Mouse (Mus musculus): Measurements from ENCODE around the gene Aff3. TPM values are rescaled to one million over a fixed set of nuclear protein-coding genes. Genes with fewer than 3 reads are reported as not detected.
A peak's percentile ranks its signal among the peaks of the same experiment; 100 is the strongest.

The Aff3 gene
- polyA plus RNA-seq, 1 experiment from 2014 or later = 10.5 TPM

GRCm38 (mm10) chr1:38499500-38499899, 165.3 kb downstream of the Aff3 start:
- H3K27me3 ChIP-seq = no peaks in the 10 kb centered on the region
- WGBS = 28% methylated on average over 6 of the region's 6 CpGs

GRCm38 (mm10) chr1:38497576-38497975, 167.2 kb downstream of the Aff3 start:
- H3K36me3 ChIP-seq = no peaks in the 10 kb centered on the region
- no peak overlapping the region for H3K9ac ChIP-seq
- ATAC-seq (ENCODE audit: borderline replicate concordance, extremely low read depth, low FRiP score, low TSS enrichment) = no peak
- 49% methylated on average over 6 of the region's 6 CpGs for WGBS
- no peak overlapping the region for H3K4me3 ChIP-seq
- H3K27ac ChIP-seq = no peak overlapping the region
- no peak overlapping the region for H3K4me2 ChIP-seq
- H3K9me3 ChIP-seq = no peaks in the 10 kb centered on the region
- H3K4me1 ChIP-seq = 0 out of 2 replicates have a peak, but pooled peaks cover 7% of the 10 kb centered on the region
- no peaks in the 10 kb centered on the region for H3K27me3 ChIP-seq

More at GRCm38 (mm10) chr1:38499500-38499899, 165.3 kb downstream of the Aff3 start:
- Histone ChIP-seq H3K4me2 (no peak overlapping the region), H3K36me3 (no peaks in the 10 kb centered on the region), H3K4me1 (0 out of 2 replicates have a peak, but pooled peaks cover 7% of the 10 kb centered on the region), H3K4me3 (no peak overlapping the region), H3K27ac (no peak overlapping the region), H3K9ac (no peak overlapping the region), H3K9me3 (no peaks in the 10 kb centered on the region)
- no peak for ATAC-seq (ENCODE audit: borderline replicate concordance, extremely low read depth, low FRiP score, low TSS enrichment)

GRCm38 (mm10) chr1:38496886-38497528, 167.7 kb downstream of the Aff3 start:
- Histone ChIP-seq H3K9me3 (no peaks in the 10 kb centered on the region), H3K4me2 (no peak overlapping the region), H3K36me3 (no peaks in the 10 kb centered on the region), H3K27me3 (no peaks in the 10 kb centered on the region), H3K4me1 (0 out of 2 replicates have a peak, but pooled peaks cover 7% of the 10 kb centered on the region), H3K4me3 (no peak overlapping the region), H3K9ac (no peak overlapping the region), H3K27ac (no peak overlapping the region)
- ATAC-seq (ENCODE audit: borderline replicate concordance, extremely low read depth, low FRiP score, low TSS enrichment) = no peak
- 83% methylated on average over 10 of the region's 10 CpGs for WGBS

- Histone ChIP-seq H3K27me3 (no peaks in the 10 kb centered on the region), H3K9ac (no peak overlapping the region), H3K36me3 (no peaks in the 10 kb centered on the region), H3K9me3 (no peaks in the 10 kb centered on the region), H3K4me3 (no peak overlapping the region), H3K4me2 (no peak overlapping the region), H3K4me1 (0 out of 2 replicates have a peak, but pooled peaks cover 7% of the 10 kb centered on the region), H3K27ac (no peak overlapping the region)
- 92% methylated on average over 2 of the region's 2 CpGs for WGBS
- no peak for ATAC-seq (ENCODE audit: borderline replicate concordance, extremely low read depth, low FRiP score, low TSS enrichment)
These were observed 169.5 kb downstream of the Aff3 start for GRCm38 (mm10) chr1:38495284-38495683.

- 83% methylated on average over 6 of the region's 6 CpGs for WGBS
- H3K27ac ChIP-seq = no peak overlapping the region
- no peak for ATAC-seq (ENCODE audit: borderline replicate concordance, extremely low read depth, low FRiP score, low TSS enrichment)
- H3K4me1 ChIP-seq = no peaks in the 10 kb centered on the region
- no peaks in the 10 kb centered on the region for H3K36me3 ChIP-seq
- H3K4me2 ChIP-seq = no peak overlapping the region
- H3K9me3 ChIP-seq = no peaks in the 10 kb centered on the region
- no peak overlapping the region for H3K4me3 ChIP-seq
- no peaks in the 10 kb centered on the region for H3K27me3 ChIP-seq
- no peak overlapping the region for H3K9ac ChIP-seq
These were observed 175.0 kb downstream of the Aff3 start for GRCm38 (mm10) chr1:38489733-38490132.

GRCm38 (mm10) chr1:38488667-38489210, 176.0 kb downstream of the Aff3 start:
- no peak overlapping the region for H3K4me3 ChIP-seq
- H3K9ac ChIP-seq = no peak overlapping the region
- no peaks in the 10 kb centered on the region for H3K4me1 ChIP-seq
- no peaks in the 10 kb centered on the region for H3K9me3 ChIP-seq
- 60% methylated on average over 8 of the region's 8 CpGs for WGBS
- H3K36me3 ChIP-seq = no peaks in the 10 kb centered on the region
- H3K27me3 ChIP-seq = no peaks in the 10 kb centered on the region
- ATAC-seq (ENCODE audit: borderline replicate concordance, extremely low read depth, low FRiP score, low TSS enrichment) = no peak
- no peak overlapping the region for H3K4me2 ChIP-seq
- no peak overlapping the region for H3K27ac ChIP-seq

GRCm38 (mm10) chr1:38487884-38488283, 176.9 kb downstream of the Aff3 start:
- WGBS = 75% methylated on average over 2 of the region's 2 CpGs
- Histone ChIP-seq H3K27me3 (no peaks in the 10 kb centered on the region), H3K36me3 (no peaks in the 10 kb centered on the region), H3K27ac (no peak overlapping the region), H3K9ac (no peak overlapping the region), H3K4me2 (no peak overlapping the region), H3K9me3 (no peaks in the 10 kb centered on the region), H3K4me1 (no peaks in the 10 kb centered on the region), H3K4me3 (no peak overlapping the region)
- no peak for ATAC-seq (ENCODE audit: borderline replicate concordance, extremely low read depth, low FRiP score, low TSS enrichment)

GRCm38 (mm10) chr1:38483191-38483590, 181.6 kb downstream of the Aff3 start:
- no peak overlapping the region for H3K9ac ChIP-seq
- H3K36me3 ChIP-seq = no peaks in the 10 kb centered on the region
- H3K27me3 ChIP-seq = no peaks in the 10 kb centered on the region
- H3K4me3 ChIP-seq = no peak overlapping the region
- H3K4me1 ChIP-seq = peaks cover 10% of the 10 kb centered on the region
- H3K27ac ChIP-seq = no peak overlapping the region
- no peak overlapping the region for H3K4me2 ChIP-seq
- ATAC-seq (ENCODE audit: borderline replicate concordance, extremely low read depth, low FRiP score, low TSS enrichment) = no peak
- WGBS = 72% methylated on average over 2 of the region's 2 CpGs
- no peaks in the 10 kb centered on the region for H3K9me3 ChIP-seq

- Histone ChIP-seq H3K9ac (no peak overlapping the region), H3K9me3 (no peaks in the 10 kb centered on the region), H3K27me3 (no peaks in the 10 kb centered on the region), H3K4me3 (no peak overlapping the region), H3K4me1 (peaks cover 14% of the 10 kb centered on the region), H3K36me3 (no peaks in the 10 kb centered on the region), H3K27ac (no peak overlapping the region), H3K4me2 (no peak overlapping the region)
- ATAC-seq (ENCODE audit: borderline replicate concordance, extremely low read depth, low FRiP score, low TSS enrichment) = peak; percentile 59; the same call in 1 of the 2 replicates
- WGBS = 16% methylated on average over 9 of the region's 9 CpGs
These were observed 186.5 kb downstream of the Aff3 start for GRCm38 (mm10) chr1:38478246-38478743.

- no peak for ATAC-seq (ENCODE audit: borderline replicate concordance, extremely low read depth, low FRiP score, low TSS enrichment)
- no peak overlapping the region for H3K4me3 ChIP-seq
These were observed 193.9 kb downstream of the Aff3 start for GRCm38 (mm10) chr1:38470817-38471216.

GRCm38 (mm10) chr1:38470166-38470565, 194.6 kb downstream of the Aff3 start:
- no peak overlapping the region for H3K4me3 ChIP-seq
- no peak overlapping the region for H3K4me2 ChIP-seq
- 57% methylated on average over 5 of the region's 5 CpGs for WGBS
- no peak overlapping the region for H3K27ac ChIP-seq
- no peaks in the 10 kb centered on the region for H3K36me3 ChIP-seq
- H3K27me3 ChIP-seq = no peaks in the 10 kb centered on the region
- ATAC-seq (ENCODE audit: borderline replicate concordance, extremely low read depth, low FRiP score, low TSS enrichment) = no peak
- H3K9ac ChIP-seq = no peak overlapping the region
- no peaks in the 10 kb centered on the region for H3K9me3 ChIP-seq
- H3K4me1 ChIP-seq = 0 out of 2 replicates have a peak, but pooled peaks cover 4% of the 10 kb centered on the region

More at GRCm38 (mm10) chr1:38470817-38471216, 193.9 kb downstream of the Aff3 start:
- Histone ChIP-seq H3K27me3 (no peaks in the 10 kb centered on the region), H3K9ac (no peak overlapping the region), H3K9me3 (no peaks in the 10 kb centered on the region), H3K36me3 (no peaks in the 10 kb centered on the region), H3K27ac (no peak overlapping the region), H3K4me2 (no peak overlapping the region), H3K4me1 (0 out of 2 replicates have a peak, but pooled peaks cover 4% of the 10 kb centered on the region)
- 33% methylated on average over 11 of the region's 11 CpGs for WGBS

GRCm38 (mm10) chr1:38467305-38468083, 197.3 kb downstream of the Aff3 start:
- Histone ChIP-seq H3K4me2 (no peak overlapping the region), H3K9me3 (no peaks in the 10 kb centered on the region), H3K27me3 (no peaks in the 10 kb centered on the region), H3K36me3 (no peaks in the 10 kb centered on the region), H3K27ac (no peak overlapping the region), H3K9ac (no peak overlapping the region), H3K4me1 (0 out of 2 replicates have a peak, but pooled peaks cover 4% of the 10 kb centered on the region), H3K4me3 (no peak overlapping the region)
- WGBS = 42% methylated on average over 7 of the region's 7 CpGs
- no peak for ATAC-seq (ENCODE audit: borderline replicate concordance, extremely low read depth, low FRiP score, low TSS enrichment)
